Mouse (Mus musculus) left cerebral cortex, postnatal 4 days (tissue): Measurements from ENCODE around the gene Tshz2. TPM values are rescaled to one million over a fixed set of nuclear protein-coding genes. Genes with fewer than 3 reads are reported as not detected.
A peak's percentile ranks its signal among the peaks of the same experiment; 100 is the strongest.

Source experiments
- DNase-seq: peaks from one replicate; pipeline ENCODE4 v3.0.0-alpha.2; 2022
- intact Hi-C: fragments of 180-260 bp; cut with DNase I; formaldehyde crosslinking; loops from one replicate; pipeline ENCODE4 v1.15.1; 2025
- total RNA-seq, 2 experiments: library from RNA; stranded (reverse); gene quantifications; 2 replicates each; pipeline ENCODE4 v1.2.3; 2021

Tshz2 gene
- total RNA-seq, 2 experiments from 2014 or later: 29.9 to 52.3 TPM

DNA sequence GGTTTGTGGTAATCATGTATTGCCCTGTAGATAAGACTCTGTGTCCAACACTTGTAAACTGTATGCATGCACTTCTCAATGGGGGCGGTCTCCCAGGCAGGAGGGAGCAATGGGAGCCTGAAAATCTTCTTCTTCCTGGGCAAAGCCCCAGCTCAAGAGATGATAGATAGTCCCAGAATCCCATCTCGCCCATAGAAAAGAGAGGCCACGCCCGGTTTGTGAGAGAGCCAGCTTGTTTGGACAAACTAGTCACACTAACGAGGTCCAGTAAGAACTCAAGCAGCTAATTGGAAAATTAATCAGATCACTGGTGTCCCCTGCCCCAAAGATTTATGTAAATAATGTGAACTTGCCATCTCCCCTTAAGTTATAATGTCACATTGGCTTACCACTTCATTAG is 292.7 kb downstream of the Tshz2 start:
- intact Hi-C loops: no loop called here
- no peak for DNase-seq

DNA sequence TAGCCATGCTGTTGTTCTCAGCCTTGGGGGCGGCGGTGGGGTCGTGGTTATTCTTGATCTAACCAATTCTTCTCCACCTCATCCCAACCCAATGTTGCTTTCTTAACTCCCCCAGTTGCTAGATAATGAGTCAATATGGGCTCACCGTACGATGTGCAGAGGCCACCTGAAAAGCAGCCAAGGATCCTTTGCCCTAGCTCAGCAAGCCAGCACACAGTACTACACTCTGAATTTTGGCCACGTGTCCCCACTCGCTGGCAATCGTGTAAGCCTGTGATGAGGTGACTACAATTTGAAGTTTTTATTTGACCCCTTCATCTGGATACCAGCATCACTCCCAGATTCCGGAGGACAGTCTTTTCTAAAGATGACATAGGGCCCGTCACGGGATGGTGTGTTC is 293.2 kb downstream of the Tshz2 start:
- peak; percentile 10 for DNase-seq
- intact Hi-C loops: no loop called here

DNA sequence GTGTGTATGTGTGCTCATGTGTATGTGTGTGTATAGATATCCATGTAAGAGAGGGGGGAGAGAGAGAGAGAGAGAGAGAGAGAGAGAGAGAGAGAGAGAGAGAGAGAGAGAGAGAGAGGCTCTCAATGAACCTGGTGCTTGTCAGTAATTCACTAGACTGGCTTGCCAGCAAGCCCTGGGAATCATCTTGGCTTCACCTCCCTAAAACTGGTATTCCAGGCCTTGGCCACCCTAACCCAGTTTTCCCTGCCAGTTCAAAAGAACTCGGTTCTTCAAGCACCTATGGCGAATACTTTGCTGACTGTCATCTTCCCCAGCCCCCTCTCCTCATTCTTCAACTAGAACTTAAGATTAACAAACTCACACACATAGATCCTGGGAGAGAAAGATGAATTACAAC is 294.6 kb downstream of the Tshz2 start:
- DNase-seq: no peak
- intact Hi-C loops: no loop called here

DNA sequence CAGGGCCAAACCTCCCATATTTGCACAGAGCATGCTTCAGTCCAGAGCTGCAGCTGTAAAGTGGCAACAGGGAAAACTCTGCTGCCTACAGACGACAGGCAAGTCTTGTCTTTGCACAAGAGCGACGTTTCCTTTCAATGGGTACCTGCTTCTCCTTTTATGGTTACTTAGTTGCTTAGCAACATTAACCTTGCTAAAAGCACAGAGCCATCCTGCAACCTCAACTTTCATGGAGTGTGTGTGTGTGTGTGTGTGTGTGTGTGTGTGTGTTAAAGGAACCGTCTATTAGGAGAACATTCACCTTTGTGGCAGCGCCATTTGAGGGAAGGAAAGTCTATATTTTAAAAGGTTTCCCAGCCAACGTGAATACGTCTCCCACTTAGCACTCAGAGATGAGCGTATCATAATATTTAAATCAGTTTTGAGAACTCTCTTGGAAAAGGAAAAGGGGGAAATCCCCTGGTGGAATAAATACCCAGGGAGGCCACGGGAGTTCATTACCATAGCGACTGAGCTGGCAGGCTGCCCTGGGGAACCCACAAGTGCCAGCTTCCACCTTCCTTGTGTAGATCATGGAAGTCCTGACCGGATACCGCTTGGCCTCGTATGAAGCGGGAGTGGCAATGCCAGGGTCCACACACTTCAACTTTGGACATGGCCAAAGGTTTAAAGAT is 295.8 kb downstream of the Tshz2 start:
- peak; percentile 39 for DNase-seq
- intact Hi-C loops: no loop called here

DNA sequence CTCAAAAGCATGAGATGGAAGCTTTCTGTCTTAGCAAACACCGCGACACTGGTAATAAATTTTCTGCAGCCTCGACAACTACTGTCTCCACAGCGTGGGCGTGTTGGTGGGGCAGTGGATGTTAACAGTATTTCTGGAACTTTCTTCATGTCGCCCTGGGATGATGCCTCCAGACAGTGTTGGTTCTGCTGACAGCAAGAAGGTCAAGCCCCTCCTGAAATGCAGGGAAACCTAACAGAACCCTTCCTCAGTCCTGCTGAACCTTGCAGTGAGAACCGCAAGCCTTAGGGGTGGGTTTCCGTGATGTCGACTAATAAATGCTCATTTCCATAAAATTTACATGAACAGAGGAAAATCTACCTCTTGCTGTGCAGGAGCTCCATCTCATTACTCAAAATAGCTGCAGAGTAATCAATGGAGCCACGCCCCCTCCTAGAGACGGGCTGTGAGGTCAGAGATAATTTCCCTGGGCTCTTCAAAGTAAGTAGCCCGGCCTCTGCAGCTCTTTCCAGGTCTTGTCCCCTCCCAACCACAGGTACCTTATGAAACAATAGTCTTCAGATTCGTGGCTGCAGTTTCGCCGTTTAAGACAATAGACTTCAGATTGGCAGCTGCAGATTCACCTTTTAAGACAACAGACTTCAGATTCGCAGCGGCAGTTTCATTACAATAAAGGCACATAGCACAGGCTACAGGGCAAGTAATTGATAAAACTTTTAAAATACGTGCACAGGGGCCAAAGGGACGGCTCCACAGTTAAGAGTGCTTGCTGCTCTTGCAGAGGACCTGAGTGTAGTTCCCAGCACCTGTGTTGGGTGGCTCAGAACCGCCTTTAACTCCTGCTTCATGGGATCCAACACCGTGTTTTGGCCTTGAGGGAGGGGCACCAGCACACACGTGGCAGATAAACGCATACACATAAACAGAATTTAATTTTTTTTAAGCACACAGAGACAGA is 297.0 kb downstream of the Tshz2 start:
- intact Hi-C loops: no loop called here
- DNase-seq: peak; percentile 27

DNA sequence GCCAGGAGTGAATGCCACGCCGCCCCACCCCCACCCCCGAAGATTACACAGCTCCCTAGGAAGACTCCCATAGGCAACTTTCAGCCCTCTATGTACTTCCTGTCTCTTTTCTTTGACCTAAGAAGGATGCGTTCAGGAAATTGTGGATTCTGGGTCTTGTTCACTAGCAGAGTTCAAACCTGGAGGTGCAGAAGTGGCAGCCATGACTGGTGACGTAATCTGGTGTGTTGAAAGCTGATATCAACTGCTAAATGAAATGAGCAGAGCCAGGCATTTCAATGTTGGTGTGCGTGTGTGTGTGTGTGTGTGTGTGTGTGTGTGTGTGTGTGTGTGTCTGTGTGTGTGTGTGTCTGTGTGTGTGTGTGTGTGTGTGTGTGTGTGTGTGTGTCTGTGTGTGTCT is 302.8 kb downstream of the Tshz2 start:
- intact Hi-C loops: no loop called here
- DNase-seq: no peak

DNA sequence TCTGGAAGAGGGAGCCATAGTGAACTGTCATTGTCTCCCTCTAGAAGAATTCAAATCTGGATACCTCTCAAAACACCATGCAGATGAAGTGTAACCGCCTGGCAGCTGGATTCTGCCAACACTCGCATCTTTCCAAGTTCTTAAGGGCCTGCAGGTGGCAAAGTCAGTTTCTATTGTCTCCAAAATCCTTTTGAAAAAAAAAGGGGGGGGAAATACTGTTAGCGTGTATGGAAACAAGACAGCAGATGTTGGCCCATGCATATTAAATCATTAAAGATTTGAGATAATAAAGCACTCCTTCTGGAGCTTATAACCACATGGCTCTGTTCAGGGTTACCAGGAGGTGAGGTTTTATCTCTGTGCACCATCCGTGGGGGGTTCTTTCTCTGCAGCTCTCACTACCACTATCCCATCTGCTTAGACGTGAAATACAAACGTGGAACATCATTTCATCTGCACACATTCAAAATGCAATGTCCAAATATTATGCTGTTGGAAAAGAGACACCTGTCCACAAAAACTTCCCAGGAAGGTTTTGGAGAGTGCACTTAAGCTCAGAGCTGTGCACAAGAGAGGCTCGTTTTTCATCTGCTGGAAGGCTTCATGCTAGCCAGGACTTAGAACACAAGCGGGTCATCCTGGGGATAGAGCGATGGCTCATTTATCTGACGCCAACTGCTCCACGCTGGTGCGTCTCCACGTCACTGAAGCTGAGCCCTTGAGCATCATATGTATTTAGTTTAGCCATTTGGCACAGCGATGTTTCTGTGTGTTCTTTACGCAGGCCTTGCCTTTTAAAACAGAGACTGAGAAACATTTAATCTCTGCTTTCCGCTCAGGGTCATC is 307.7 kb downstream of the Tshz2 start:
- intact Hi-C loops: no loop called here

DNA sequence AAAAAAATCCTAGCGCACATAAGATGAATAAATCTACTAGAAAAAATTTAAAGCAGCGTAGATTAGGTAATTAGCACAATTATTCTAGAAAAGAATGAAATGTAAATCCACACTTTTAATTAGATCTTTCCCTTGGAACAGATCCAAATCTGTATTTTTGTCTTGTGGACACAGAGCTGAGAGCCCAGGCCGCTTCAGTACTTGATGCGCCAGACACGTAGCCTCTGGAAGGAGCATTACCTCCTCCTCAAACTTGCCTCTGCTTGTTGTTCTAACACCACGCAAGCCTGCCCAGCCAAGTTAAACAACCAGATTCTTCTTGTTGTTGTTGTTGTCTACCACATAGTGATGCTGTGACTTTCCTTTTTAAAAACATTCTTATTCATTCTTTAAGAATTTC is 310.9 kb downstream of the Tshz2 start:
- no peak for DNase-seq
- intact Hi-C loops: no loop called here

More for the DNA sequence above, 307.7 kb downstream of the Tshz2 start:
- DNase-seq: no peak

DNA sequence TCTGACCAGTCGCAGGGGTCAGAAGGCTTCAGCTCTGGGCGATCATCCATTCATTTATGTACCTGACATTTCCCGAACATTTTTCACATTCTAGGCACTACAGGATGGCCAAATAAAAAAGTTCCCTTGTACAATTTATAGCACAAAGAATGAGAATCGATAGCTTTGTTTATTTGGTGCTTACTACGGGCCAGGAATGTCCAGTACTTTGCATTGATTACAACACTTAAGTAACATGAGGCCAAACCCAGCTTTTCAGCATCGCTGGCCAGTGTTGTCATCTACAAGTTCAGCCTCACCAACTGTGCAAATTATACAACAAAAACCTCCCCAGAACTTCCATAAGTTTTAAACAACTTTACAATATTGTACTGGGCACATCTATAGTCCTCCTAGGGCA is 315.3 kb downstream of the Tshz2 start:
- no peak for DNase-seq
- intact Hi-C loops: no loop called here

DNA sequence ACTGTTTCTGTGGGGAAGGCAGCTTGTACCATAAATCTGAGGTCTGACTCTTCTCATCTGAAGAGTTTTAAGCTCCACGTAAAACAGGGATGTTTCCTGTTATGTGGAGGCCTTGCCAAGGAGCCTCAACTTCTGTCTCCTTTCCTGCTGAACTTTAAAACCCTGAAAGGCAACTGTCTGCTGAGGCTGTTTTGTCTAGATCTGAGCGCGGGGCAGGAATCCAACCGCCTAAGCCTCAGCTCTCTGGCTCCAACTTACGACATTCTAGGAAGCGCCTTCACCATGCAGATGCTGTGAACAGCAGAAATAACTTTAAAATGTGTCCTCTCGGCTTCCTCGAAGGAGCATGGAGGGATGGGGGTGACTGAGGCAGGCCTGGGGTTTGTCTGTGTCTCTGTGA is 318.2 kb downstream of the Tshz2 start:
- DNase-seq: no peak
- intact Hi-C loops: no loop called here

DNA sequence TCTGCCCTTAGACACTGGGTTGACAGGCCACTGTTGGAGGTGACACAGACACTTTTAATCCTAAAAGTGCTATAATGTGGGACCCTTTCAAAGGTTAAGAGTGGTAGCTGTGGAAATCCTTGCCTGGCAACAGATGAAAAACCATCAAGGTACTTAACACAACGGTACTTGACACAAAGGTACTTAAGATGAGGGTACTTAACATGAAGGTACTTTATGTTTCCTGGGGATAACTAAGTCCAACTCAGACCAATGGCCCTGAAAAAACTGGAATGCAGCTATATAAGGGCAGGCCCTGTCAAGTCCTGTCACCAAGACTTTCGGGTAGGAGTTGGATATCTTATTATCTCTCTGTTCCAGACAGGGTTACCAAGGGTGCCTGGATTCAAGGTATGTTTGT is 320.2 kb downstream of the Tshz2 start:
- intact Hi-C loops: no loop called here
- no peak for DNase-seq

DNA sequence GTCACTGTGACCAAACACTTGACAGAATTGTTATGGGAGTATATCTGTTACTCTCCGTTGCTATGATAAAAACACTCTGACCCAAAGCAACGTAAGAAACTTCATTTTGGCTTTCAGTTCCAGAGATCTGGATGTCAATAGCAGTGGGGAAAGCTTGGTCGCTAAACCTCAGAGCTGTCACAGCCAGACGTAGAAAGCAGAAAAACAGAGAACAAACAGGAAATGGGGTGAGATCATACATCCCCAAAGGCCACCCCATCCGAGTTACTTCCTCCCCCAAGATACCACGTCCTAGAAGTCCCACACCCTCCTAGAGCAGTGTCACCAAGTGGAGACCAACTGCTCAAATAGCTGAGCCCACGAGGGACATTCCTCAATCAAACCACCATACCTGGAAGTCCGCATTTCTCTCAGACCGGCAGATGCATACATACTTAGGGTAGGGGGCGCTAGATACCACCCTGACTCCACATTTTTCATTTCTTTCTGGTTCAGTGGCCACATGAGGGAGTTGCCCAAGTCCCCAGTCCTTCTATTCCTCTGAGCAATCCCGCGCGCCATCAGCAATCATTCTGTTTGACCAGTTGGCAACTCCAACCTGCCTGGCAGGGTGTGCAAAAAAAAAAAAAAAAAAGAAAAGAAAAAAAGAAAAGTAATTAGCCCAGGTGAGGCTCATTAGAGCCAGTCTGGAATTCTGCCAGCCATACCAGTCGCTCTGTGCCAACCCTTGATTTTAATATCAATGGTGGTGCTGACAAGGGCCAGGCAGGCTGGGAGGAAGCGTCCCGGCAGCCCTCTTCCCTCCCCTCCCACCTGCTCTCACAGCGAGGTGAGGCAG is 326.1 kb downstream of the Tshz2 start:
- DNase-seq: peak; percentile 21
- intact Hi-C loops: no loop called here

DNA sequence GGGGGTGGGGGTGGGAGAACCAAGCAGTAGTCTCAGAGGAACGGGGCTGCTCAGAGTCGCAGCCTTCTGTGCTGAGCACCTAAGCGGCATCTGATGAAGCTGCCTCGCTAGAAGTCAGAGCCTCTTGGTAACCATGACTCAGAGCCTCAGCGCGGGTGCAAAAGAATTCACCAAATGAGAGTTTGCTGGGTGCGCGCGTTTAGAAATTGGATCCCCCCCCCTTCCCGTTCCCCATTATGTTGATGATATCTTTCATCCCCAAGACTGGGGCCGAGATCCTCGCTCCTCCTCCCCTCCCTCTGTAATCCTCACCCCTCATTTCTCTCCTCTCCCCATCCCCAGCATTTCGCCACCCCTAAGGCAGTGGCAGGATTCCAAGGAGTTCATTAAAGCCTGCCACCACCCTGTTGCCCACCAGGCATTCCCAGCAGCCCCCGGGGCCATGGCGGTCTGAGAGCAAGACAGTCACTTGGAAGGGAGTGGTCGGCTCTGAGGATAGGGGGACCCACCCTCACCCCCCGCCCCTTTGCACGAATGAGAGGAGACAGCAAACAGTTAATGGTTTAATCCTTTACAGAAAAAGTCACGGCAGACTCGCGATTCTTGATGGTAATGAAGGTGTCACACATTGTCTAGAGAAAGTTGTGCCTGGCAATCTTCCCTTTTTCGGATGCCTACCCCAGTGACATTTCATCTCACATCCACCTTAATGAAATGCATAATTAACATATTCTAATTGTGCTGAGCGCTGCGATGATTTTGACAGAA is 328.8 kb downstream of the Tshz2 start:
- intact Hi-C loops: no loop called here
- DNase-seq: peak; percentile 40

DNA sequence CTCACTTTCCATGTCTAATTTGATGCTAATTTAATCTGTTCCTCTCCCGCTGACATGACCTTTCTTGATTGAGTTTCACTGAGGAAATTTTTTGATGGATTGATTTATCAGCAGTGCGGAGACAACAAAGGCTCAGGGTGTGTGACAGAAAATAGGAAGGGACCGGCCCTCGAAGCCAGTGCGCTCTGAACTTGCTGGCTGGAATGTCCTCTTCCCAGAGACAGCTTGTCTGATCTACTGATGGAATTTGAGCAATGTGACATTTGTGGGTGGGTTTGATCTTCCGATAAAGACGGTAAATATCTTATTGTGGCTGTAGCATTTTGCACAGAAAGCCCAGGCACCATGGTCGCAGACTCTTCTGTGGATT is 329.4 kb downstream of the Tshz2 start:
- no peak for DNase-seq
- intact Hi-C loops: no loop called here

DNA sequence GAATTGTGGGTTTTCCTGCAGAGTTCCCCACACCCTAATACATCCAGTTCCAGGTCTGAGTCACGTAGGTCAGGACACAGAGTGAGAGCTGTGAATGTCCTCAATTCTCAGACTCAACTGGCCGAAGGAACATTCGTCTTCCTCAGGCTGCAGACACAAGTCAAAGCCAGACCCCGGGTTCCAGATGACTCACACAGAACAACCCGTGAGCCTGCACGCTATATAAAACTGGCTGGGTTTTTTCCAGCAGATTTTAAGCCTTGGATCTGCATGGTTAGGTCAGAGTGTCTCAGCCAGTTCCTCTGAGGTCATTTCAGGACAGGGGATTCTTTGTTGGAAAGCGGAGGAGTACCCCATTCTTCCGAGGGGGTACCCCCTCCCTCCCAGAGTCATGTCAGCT is 330.0 kb downstream of the Tshz2 start:
- DNase-seq: no peak
- intact Hi-C loops: no loop called here

DNA sequence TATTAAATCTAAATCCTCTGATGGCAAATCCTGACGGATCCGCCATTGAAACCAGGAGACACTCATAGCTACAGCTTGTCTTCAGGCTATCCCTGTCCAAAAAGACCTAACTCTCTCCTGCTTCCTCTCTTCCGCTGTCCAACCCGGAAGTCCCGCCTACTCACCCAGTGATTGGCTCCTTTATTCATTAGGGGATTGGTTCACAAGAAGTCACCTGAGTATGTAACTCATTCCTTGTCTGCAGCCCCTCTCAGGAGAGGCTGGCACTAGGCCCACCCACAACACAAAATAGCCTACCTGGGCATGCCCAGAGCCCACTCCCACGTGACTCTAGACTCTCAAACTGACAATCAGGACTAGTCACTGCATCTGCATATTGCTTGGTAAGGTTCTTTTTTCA is 337.7 kb downstream of the Tshz2 start:
- intact Hi-C loops: no loop called here
- DNase-seq: no peak

DNA sequence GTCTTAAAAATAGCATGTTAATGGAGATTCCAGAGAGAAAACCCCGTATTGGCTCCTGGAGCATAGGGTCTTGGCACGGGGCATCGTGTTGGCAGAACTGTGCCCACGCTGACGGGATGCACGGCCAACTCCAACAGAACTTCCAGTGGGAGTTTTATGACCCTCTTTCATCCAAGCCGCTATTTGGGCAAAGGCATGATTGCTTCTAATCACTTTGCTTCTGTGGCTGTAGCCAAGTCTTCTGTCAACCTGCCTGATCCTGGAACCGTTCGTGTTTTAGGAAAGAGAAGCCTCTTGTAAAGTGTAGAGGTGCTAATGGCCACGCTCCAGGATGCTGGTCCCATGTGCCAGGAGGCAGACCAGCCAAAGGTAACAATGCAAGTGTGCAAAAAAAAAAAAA is 350.1 kb downstream of the Tshz2 start:
- intact Hi-C loops: no loop called here
- peak; percentile 66 for DNase-seq

DNA sequence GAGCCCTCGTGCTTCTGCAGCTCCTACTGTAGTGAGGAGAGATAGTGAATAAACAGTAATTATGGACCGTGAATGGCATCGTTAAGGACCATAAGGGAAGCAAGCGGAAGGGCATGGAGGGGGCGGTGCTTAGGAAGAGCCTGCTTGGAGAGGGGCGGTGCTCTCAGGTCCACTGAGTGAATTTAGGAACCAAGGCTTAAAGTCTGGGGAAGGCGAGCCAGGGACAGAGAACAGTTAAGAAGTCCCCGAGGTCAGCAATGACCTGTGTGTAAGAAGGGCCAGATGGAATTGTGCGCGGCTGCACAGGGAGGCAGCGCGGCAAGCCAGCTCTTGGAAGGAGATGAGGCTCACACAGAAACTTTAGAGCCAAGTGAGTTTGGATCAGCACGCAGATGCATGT is 354.4 kb downstream of the Tshz2 start:
- peak; percentile 34 for DNase-seq
- intact Hi-C loops: no loop called here

DNA sequence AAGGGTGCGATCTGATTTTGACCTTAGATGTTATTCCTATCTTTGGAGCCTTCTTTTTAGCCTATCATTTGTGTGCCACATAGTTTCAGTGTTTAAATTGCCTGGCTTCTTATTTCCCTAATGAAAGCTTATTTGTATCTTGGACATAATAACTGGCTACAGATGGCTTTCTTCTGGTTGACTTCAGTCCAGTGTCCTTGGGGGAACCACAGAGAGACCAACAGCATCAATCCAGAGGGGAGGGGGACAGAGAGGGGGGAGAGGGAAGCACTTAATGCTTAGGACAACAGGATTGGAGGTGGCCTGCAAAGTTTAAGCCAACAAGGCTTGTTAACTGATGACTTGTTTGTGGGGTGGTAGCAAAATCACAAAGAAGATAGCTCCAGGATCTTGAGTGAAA is 356.4 kb downstream of the Tshz2 start:
- intact Hi-C loops: no loop called here
- DNase-seq: peak; percentile 64

DNA sequence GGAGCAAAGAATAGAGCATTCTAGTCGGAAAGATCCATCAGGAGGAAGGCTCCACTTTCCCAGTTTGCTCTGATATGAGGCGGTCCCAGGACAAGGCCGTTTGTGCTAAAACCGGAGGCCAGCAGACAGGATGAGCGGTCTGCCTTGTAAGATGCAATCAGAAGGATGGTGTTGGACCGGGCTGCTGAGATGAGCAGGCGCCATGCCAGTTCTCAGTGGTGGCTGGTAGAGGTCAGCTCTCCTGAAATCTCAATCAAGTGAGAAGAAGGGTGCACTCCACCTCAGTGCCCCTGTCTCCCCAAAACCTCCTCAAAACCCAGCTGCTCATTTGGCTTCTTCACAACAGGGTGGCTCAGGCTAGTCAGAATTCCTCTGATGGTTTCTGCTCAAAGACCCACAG is 358.2 kb downstream of the Tshz2 start:
- intact Hi-C loops: no loop called here
- peak; percentile 58 for DNase-seq
